Mouse (Mus musculus) naive thymus-derived CD4-positive, alpha-beta T cell, adult 2 months (primary cell): ENCODE results near the gene Cep135.

Source experiments
- DNase-seq: peaks from one replicate; pipeline ENCODE4 v3.0.0-alpha.2; 2011; ENCODE audit warnings: low read depth

The Cep135 gene

GRCm38 (mm10) chr5:76684658-76685605, 96.4 kb downstream of the Cep135 start:
- no peak for DNase-seq

- no peak for DNase-seq
These were observed 99.6 kb downstream of the Cep135 start for GRCm38 (mm10) chr5:76687961-76688600.

- no peak for DNase-seq
These were observed 100.1 kb downstream of the Cep135 start for GRCm38 (mm10) chr5:76688643-76689042.

- DNase-seq = no peak
These were observed 101.7 kb downstream of the Cep135 start for GRCm38 (mm10) chr5:76690177-76690593.

- DNase-seq = no peak
These were observed 102.8 kb downstream of the Cep135 start for GRCm38 (mm10) chr5:76691251-76691650.

- no peak for DNase-seq
These were observed 103.4 kb downstream of the Cep135 start for GRCm38 (mm10) chr5:76691706-76692424.
